Comparison of ENCODE assay signal across 7 mouse cellular contexts in genomic region chr2:49450931-49451636, GRCm38 (mm10). TPM values are rescaled to one million over a fixed set of nuclear protein-coding genes. Genes with fewer than 3 reads are reported as not detected.
DNase-seq lines count a peak whose midpoint lies in the region; ATAC-seq lines count a peak whose summit lies in the region.

TSS of gene Epc2 (plus strand) at chr2:49451486.

- no peaks in the 10 kb centered on the region for H3K36me3 ChIP-seq in embryonic facial prominence, embryonic 11.5 days (replicated peaks; ENCODE audit: control insufficient read depth, insufficient read depth, low read depth, low read length)
- no peaks in the 10 kb centered on the region for H3K36me3 ChIP-seq in limb, embryonic 10.5 days
- no peaks in the 10 kb centered on the region for H3K36me3 ChIP-seq in midbrain, embryonic 12.5 days

- no peaks in the 10 kb centered on the region for H3K9me3 ChIP-seq in embryonic facial prominence, embryonic 11.5 days (replicated peaks; ENCODE audit: control insufficient read depth, low read length)
- H3K9me3 ChIP-seq in limb, embryonic 10.5 days (replicated peaks), result no peaks in the 10 kb centered on the region
- H3K9me3 ChIP-seq in midbrain, embryonic 12.5 days, result no peaks in the 10 kb centered on the region

- H3K27me3 ChIP-seq in embryonic facial prominence, embryonic 11.5 days (ENCODE audit: control insufficient read depth, insufficient read depth, low read length), result no peaks in the 10 kb centered on the region
- H3K27me3 ChIP-seq in limb, embryonic 10.5 days (ENCODE audit: low read depth, poor library complexity, severe bottlenecking), result no peaks in the 10 kb centered on the region
- H3K27me3 ChIP-seq in midbrain, embryonic 12.5 days, result 0 out of 2 replicates have a peak, but pooled peaks cover 3% of the 10 kb centered on the region

- H3K9ac ChIP-seq in embryonic facial prominence, embryonic 11.5 days (replicated peaks; ENCODE audit: low read length), result peak within 1 kb of the TSS; percentile 96
- H3K9ac ChIP-seq in midbrain, embryonic 12.5 days (replicated peaks), result peak within 1 kb of the TSS; percentile 89

- H3K4me1 ChIP-seq in embryonic facial prominence, embryonic 11.5 days (ENCODE audit: control insufficient read depth, insufficient read depth, low read length), result no peaks in the 10 kb centered on the region
- H3K4me1 ChIP-seq in limb, embryonic 10.5 days, result peaks cover 52% of the 10 kb centered on the region
- peaks cover 20% of the 10 kb centered on the region; the same call in 1 of the 2 replicates for H3K4me1 ChIP-seq in midbrain, embryonic 12.5 days

- peak; percentile 84 for ATAC-seq in embryonic facial prominence, embryonic 11.5 days (replicated peaks; ENCODE audit: insufficient number of reproducible peaks, low FRiP score, low TSS enrichment, low read depth)
- ATAC-seq in midbrain, embryonic 12.5 days (ENCODE audit: low FRiP score, low read depth), result peak; percentile 84

- H3K27ac ChIP-seq in embryonic facial prominence, embryonic 11.5 days (replicated peaks; ENCODE audit: low read depth, low read length), result peak within 1 kb of the TSS; percentile 99
- peak within 1 kb of the TSS; percentile 100 for H3K27ac ChIP-seq in limb, embryonic 10.5 days
- peak within 1 kb of the TSS; percentile 99 for H3K27ac ChIP-seq in midbrain, embryonic 12.5 days (replicated peaks)

- peak within 1 kb of the TSS; percentile 96 for H3K4me3 ChIP-seq in embryonic facial prominence, embryonic 11.5 days (ENCODE audit: low read depth, low read length)
- H3K4me3 ChIP-seq in limb, embryonic 10.5 days, result peak within 1 kb of the TSS; percentile 94
- H3K4me3 ChIP-seq in midbrain, embryonic 12.5 days, result peak within 1 kb of the TSS; percentile 69

- H3K4me2 ChIP-seq in embryonic facial prominence, embryonic 11.5 days (ENCODE audit: low read depth, low read length), result peak within 1 kb of the TSS; percentile 75
- peak within 1 kb of the TSS; percentile 72 for H3K4me2 ChIP-seq in midbrain, embryonic 12.5 days (replicated peaks)

- DNase-seq in adrenal gland, postnatal 25 days, result peak; percentile 85
- peak; percentile 88 for DNase-seq in embryonic facial prominence, embryonic 11.5 days (ENCODE audit: low spot score)
- DNase-seq in heart, adult 11 months, result peak; percentile 99
- DNase-seq in kidney, adult 18-20 months, result peak; percentile 89
- peak; percentile 96 for DNase-seq in limb, embryonic 10.5 days (ENCODE audit: low spot score)
- DNase-seq in skeletal muscle tissue, adult 2 months (ENCODE audit: low read depth, low spot score), result peak; percentile 76

- WGBS in embryonic facial prominence, embryonic 11.5 days, result under 1% methylated on average over 57 of the region's 88 CpGs
- under 1% methylated on average over 86 of the region's 88 CpGs for WGBS in limb, embryonic 10.5 days
- WGBS in midbrain, embryonic 12.5 days, result under 1% methylated on average over 61 of the region's 88 CpGs

RNA-seq across cellular contexts. Expression of gene Epc2, which starts in this region (rescaled TPM):
- total RNA-seq in adrenal gland, postnatal 25 days (2021), result 24.7 and 25.3 TPM in 2 replicates
- polyA plus RNA-seq in embryonic facial prominence, embryonic 11.5 days (2014; fragmentation: Nextera tagmentation; extraction: Ambion mirVana), result 14.1 and 14.9 TPM in 2 replicates
- polyA plus RNA-seq in limb, embryonic 10.5 days (2016; fragmentation: Nextera tagmentation; extraction: Ambion mirVana), result 7.1 and 8.8 TPM in 2 replicates
- polyA plus RNA-seq in midbrain, embryonic 12.5 days (2016; fragmentation: Nextera tagmentation; extraction: Ambion mirVana), result 14.5 and 14.9 TPM in 2 replicates

Comparison
In these comparisons a context has a peak if more than half of its experiments do, and no peak if none do; other contexts are left out.
1. Peak in every context shown above with its lines: DNase-seq, ATAC-seq, H3K4me3 ChIP-seq and H3K27ac ChIP-seq.